Mouse (Mus musculus) erythroblast, embryonic 14.5 days (primary cell): Measurements from ENCODE around the gene Znfx1. TPM values are rescaled to one million over a fixed set of nuclear protein-coding genes. Genes with fewer than 3 reads are reported as not detected.

ENCODE experiments used
- H3K27me3 ChIP-seq: 2 replicates; pipeline ENCODE4 v1.6.1; 2012; ENCODE audit warnings: inconsistent platforms; ENCODE audit not compliant: control insufficient read depth
- H3K36me3 ChIP-seq: 2 replicates; pipeline ENCODE4 v1.6.1; 2012; ENCODE audit warnings: mild to moderate bottlenecking, inconsistent platforms; ENCODE audit not compliant: control insufficient read depth
- H3K4me1 ChIP-seq: 2 replicates; pipeline ENCODE4 v1.6.1; 2012; ENCODE audit warnings: inconsistent platforms; ENCODE audit not compliant: control insufficient read depth
- H3K4me3 ChIP-seq: replicated peaks from 2 replicates; pipeline ENCODE3; 2012; ENCODE audit warnings: moderate library complexity, mild to moderate bottlenecking, inconsistent platforms
- H3K9me3 ChIP-seq: 2 replicates; pipeline ENCODE4 v1.6.1; 2012; ENCODE audit warnings: low read length, inconsistent platforms, mixed read lengths; ENCODE audit not compliant: control insufficient read depth
- GATA1 ChIP-seq: IDR thresholded peaks from 2 replicates; pipeline ENCODE4 v1.6.1; 2012; ENCODE audit warnings: low read length, inconsistent platforms, mixed read lengths
- TAL1 ChIP-seq: IDR thresholded peaks from 3 replicates; pipeline ENCODE4 v1.6.1; 2012; ENCODE audit warnings: low read length, inconsistent platforms, mixed read lengths
- polyA plus RNA-seq: library from polyadenylated mRNA; stranded (reverse); fragments of >175 nt; gene quantifications from 2 replicates; pipeline ENCODE4 v1.2.3, GENCODE M21; 2012

The Znfx1 gene
- polyA plus RNA-seq, 1 experiment = 1.1 TPM

DNA sequence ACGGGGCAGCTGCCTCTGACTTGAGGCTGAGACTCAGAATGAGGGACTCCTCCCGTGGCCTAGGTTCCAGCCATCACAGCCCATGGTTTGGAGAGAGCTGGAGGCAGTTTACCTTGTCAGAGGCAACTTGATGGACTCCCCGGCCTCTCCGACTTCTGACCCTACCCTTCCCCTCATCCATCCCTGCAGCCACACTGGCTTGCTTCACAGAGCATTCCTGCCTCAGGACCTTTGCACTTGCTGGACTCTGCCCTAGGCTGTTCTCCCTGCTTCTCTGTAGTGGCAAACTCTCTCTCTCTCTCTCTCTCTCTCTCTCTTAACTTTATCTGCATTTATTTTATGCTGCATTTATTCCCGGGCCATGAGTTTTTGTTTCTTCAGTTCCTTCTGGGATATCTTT is 24.0 kb upstream of the Znfx1 start:
- Histone ChIP-seq H3K4me3 (no peak overlapping the region), H3K9me3 (no peaks in the 10 kb centered on the region), H3K36me3 (no peaks in the 10 kb centered on the region), H3K27me3 (0 out of 2 replicates have a peak, but pooled peaks cover under 1% of the 10 kb centered on the region), H3K4me1 (no peaks in the 10 kb centered on the region)
- TF ChIP-seq TAL1 (no peak), GATA1 (no peak)

DNA sequence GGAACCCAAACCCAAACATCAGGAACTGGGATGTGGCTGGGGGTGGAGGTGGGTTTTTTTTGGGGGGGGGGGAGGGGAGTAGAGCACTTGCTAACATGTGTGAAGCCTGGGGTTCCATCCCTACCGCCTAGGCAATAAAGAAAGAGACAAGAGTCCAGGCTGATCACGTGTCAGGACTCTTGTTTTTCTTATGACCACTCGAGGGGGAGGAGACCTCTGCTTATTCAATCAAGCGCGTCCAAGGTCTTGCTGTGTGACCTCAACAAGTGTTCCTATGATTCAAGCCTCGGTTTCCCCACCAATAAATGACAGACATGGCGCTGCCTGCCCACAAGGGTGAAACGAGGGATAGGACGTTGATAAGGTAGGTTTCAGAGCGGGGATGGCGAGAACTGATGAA is 23.3 kb upstream of the Znfx1 start:
- no peak for TF ChIP-seq GATA1
- TF ChIP-seq TAL1 = no peak
- no peak overlapping the region for H3K4me3 ChIP-seq

DNA sequence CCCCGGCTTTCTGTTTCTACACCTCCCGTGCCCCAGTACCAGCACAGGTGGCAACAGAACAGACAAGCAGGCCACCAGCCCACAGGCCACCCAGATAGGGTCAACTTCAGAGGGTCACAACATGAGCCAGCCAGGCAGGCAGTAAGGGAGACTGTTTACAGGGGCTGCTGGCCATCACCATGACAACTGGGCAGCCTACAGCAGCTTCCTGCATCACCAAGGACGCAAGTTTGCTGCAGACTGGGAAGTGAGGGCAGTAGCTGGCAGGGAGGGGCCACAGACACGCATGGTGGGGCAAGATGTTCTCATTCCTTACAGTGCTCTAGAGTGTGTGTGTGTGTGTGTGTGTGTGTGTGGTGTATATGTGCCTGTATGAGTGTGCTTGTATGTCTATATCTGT is 18.8 kb upstream of the Znfx1 start:
- TF ChIP-seq GATA1 (no peak), TAL1 (no peak)
- Histone ChIP-seq H3K36me3 (no peaks in the 10 kb centered on the region), H3K9me3 (no peaks in the 10 kb centered on the region), H3K27me3 (peaks cover 2% of the 10 kb centered on the region), H3K4me1 (no peaks in the 10 kb centered on the region), H3K4me3 (no peak overlapping the region)

More for the DNA sequence above, 23.3 kb upstream of the Znfx1 start:
- Histone ChIP-seq H3K36me3 (no peaks in the 10 kb centered on the region), H3K9me3 (no peaks in the 10 kb centered on the region), H3K27me3 (peaks cover 2% of the 10 kb centered on the region; the same call in 1 of the 2 replicates), H3K4me1 (no peaks in the 10 kb centered on the region)

DNA sequence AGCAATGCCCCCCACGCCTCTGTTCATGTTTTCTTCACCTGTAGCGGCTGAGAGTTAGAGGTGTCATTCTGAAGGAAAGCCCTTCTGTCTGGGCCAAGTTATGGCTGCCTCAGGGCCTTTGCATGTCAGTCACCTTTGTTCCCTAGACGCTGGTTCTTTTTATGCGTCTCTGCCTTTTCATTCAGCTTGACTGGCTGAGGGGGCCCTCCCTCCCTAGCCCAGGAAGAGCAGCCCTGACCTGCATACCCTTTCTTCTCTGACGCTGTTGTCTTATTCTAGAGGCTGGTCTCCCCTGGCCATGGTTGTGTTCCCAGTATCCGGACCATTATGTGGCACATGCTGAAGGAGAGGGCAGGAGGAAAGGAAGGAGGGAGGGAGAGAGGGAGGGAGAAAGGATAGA is 18.3 kb upstream of the Znfx1 start:
- H3K9me3 ChIP-seq = no peaks in the 10 kb centered on the region
- H3K27me3 ChIP-seq = peaks cover 2% of the 10 kb centered on the region
- no peak overlapping the region for H3K4me3 ChIP-seq
- TF ChIP-seq GATA1 = no peak
- no peaks in the 10 kb centered on the region for H3K36me3 ChIP-seq
- H3K4me1 ChIP-seq = no peaks in the 10 kb centered on the region

DNA sequence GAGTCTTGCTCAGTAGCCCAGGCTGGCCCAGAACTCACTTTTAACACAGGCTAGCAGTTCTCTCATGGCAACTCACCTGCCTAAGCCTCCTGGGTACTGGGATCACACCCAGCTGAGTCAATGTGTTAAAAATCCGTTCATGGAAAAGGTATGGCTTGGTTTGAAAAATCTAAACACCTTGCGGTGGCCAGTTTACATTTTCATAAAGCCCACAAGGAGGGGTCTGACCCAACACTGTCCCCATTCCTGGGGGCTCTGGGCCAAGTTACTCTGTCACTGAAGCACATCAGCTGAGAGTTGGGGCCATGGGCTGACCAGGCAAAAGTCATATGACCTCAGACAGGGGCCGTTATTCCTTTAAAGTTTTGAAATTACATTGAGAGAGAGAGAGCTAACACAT is 17.6 kb upstream of the Znfx1 start:
- H3K4me1 ChIP-seq = no peaks in the 10 kb centered on the region
- H3K9me3 ChIP-seq = no peaks in the 10 kb centered on the region
- TF ChIP-seq GATA1 = no peak
- TF ChIP-seq TAL1 = no peak
- H3K4me3 ChIP-seq = no peak overlapping the region
- H3K27me3 ChIP-seq = peaks cover 2% of the 10 kb centered on the region
- no peaks in the 10 kb centered on the region for H3K36me3 ChIP-seq

DNA sequence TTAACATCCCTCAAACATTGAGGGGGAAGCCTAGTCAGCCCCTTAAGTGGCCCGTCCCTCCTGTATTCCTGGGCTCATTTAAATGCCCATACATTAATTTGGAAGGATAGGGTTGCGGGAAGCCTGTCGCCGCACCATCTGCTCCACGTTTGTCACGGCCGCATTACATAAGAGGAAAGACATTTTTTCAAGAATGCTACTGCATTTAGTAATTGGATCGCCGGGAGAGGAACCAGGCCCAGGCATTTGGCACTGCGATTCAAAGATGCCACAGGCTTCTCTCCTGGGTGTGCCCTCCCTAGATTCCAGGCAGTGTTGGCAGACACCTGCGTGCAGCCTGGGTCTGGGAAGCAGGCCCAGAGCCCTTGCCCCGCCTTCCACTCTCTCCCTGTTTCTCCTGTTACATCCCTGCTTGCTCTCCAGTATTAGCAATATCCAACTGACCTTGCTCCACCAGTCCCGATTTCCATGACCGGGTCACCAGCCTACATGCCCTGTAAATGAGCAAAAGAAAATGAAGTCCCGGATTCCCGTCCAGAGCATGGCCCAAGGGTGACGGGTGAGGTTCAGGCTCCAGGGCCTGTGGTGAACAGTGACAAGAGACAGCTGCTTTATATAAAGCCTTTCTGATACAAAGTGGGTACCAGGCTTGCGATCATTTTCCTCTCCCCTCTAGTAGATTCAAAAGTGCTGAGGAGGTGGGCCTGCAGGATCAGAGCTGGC is 16.9 kb upstream of the Znfx1 start:
- no peak for TF ChIP-seq GATA1
- no peak for TF ChIP-seq TAL1

DNA sequence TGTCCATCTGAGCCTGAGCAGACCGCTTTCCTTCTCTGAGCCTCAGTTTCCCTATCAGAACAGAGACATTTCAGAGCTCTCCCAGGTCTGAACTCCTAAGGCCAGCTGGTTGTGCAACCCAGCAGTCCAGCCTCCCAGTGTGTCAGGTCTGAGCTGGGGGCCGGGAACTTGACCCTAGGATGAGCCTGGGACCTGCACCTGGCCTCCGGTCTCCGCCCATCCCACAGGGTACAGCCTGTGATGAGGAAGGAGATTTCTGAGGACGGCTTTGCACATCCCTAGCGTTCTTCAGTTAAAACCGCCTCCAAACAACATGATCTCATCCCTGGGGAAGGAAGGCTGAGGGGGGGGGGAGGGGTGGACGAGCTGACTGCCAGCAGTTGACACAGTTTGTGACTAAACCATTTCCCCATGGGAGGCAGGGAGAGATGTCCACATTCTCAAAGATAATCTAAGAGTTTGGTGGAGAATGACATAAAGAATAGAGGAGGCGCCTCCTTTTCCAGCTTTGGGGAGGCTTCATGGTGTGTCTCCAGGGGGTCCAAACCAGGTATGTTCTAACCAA is 16.2 kb upstream of the Znfx1 start:
- H3K4me1 ChIP-seq = no peaks in the 10 kb centered on the region
- no peak overlapping the region for H3K4me3 ChIP-seq
- peaks cover 2% of the 10 kb centered on the region for H3K27me3 ChIP-seq
- H3K9me3 ChIP-seq = peaks cover 6% of the 10 kb centered on the region
- no peak for TF ChIP-seq GATA1
- TF ChIP-seq TAL1 = no peak
- H3K36me3 ChIP-seq = no peaks in the 10 kb centered on the region

More for the DNA sequence above, 16.9 kb upstream of the Znfx1 start:
- Histone ChIP-seq H3K27me3 (peaks cover 2% of the 10 kb centered on the region), H3K4me3 (no peak overlapping the region), H3K9me3 (peaks cover 6% of the 10 kb centered on the region), H3K36me3 (no peaks in the 10 kb centered on the region), H3K4me1 (no peaks in the 10 kb centered on the region)

DNA sequence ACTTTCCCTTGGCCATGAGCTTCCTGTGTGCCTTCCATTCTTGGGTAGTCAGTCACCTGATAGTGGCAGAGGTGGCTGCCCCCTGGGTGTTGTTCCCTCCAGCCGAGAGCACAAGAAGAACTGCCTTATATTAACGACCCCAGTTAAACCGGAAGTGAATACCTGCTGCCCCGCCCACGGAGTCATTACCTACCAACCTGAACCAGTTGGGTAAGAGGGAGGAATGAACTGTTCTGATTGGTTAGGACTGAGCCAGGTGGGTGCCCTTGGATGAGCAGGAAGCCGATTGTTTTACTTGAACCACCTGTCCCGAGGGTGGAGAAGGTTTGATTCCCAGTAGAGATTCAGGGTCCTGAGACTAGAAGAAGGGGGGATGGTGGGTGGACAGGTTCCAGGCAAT is 15.7 kb upstream of the Znfx1 start:
- no peaks in the 10 kb centered on the region for H3K4me1 ChIP-seq
- H3K36me3 ChIP-seq = no peaks in the 10 kb centered on the region
- peaks cover 6% of the 10 kb centered on the region for H3K9me3 ChIP-seq
- TF ChIP-seq TAL1 (no peak), GATA1 (no peak)
- peaks cover 2% of the 10 kb centered on the region for H3K27me3 ChIP-seq
- H3K4me3 ChIP-seq = no peak overlapping the region

DNA sequence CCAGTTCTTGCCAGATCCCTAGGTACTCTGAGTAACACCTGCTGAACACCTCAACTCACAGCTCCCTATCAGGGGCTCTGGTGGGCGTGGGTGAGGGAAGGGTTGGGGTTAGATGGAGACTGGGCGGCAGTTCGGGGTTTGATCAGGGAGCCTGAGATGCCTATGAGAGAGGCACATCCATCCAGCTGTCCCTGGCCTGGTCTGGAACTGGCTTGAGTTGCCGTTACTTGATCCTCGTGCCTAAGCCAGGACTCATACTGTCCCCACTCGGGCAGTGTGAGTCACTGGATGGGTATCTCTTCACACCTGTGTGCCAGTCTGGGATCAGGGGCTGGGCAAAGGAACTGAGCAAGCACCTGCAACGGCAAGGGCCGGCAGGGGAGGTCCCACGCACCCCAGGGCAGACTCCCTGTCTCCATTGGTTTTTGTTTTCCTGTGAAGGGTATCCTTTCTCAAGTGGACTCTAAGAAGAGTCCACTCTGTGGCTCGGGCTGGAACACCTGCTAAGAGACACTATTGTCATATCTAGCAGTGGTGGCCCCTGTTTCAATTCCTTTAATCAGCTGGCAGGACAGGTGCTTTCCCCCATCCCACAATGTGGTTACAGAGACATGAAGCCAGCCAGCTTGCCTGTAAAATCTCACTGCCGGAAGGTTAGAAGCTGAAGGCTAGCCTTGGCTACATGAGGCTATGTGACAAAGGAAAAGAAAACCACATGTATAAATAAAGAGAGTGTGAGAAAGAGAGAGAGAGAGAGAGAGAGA is 14.6 kb upstream of the Znfx1 start:
- H3K9me3 ChIP-seq = peaks cover 6% of the 10 kb centered on the region
- TF ChIP-seq GATA1 = no peak
- no peak for TF ChIP-seq TAL1
- H3K36me3 ChIP-seq = no peaks in the 10 kb centered on the region
- peaks cover 2% of the 10 kb centered on the region for H3K27me3 ChIP-seq
- H3K4me3 ChIP-seq = no peak overlapping the region
- peaks cover under 1% of the 10 kb centered on the region for H3K4me1 ChIP-seq

DNA sequence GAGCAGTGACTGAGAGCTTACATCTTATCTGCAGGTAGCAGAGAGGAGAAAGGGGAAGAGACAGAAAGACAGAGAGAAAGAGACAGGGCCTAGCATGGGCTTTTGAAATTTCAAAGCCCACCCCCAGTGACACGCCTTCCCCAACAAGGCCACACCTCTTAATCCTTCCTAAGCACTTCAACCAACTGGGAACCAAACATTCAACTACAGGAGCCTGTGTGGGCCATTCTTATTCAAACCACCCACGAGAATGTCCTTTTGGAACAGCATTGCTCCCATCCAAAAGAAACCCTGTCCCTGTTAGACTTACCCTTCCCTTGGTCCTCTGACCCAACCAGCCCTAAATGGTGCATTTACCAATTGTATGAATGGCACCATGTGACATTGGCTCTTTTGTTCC is 13.9 kb upstream of the Znfx1 start:
- no peaks in the 10 kb centered on the region for H3K36me3 ChIP-seq
- H3K27me3 ChIP-seq = peaks cover 1% of the 10 kb centered on the region
- peaks cover 7% of the 10 kb centered on the region for H3K4me1 ChIP-seq
- H3K9me3 ChIP-seq = peaks cover 6% of the 10 kb centered on the region
- no peak overlapping the region for H3K4me3 ChIP-seq
- TF ChIP-seq GATA1 (no peak), TAL1 (no peak)
